Mouse (Mus musculus) urinary bladder, postnatal 25 days (tissue): ENCODE data around the gene Atcay.

Experiments
- DNase-seq: peaks from one replicate; pipeline ENCODE4 v3.0.0; 2022; ENCODE audit warnings: low spot score

The Atcay gene

DNA sequence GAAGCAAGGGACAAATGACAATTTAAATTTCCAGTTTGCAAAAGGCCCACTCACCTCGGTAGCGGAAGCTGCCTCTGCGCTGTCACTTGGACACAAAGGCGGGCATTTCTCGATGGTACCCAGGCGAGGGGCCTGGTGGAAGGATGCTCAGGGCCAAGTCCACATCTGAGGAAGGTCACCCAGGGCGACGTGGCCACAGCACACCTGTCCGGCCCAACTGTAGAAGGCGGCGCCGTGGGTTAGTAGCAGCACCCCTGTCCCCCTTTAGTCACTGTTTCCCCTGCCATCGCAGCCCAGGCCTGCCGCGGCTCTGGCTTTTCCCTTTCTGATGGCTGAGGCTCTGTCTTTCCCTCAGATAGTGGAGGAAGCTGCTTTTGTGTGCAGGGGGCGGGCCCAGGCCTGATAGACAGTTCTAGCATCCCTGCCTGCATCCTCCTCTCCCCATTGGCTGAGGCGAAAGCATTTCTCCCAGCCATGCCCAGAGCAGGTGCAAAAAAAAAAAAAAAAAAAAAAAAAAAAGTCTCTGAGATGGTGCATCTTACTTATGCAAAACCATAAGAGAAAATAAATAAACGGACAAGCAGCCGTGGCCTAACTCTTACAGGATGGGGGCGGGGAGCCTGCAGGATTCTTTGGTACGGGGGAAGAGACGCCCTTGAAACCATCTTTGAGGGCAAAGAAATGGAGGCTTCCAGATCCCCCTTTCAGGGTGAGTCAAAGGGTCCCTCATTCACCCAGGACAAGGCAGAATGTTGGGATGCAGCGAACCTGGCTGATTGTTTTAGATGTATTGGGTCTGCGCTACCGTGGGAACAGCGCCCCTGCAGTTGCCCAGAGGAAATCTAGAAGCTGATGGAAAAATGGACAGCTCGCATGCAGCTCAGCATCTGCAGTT is at the start of gene Atcay:
Gene Atcay, minus strand, starts transcription at position 396 of the 895 bp plus-strand sequence.
- no peak for DNase-seq

DNA sequence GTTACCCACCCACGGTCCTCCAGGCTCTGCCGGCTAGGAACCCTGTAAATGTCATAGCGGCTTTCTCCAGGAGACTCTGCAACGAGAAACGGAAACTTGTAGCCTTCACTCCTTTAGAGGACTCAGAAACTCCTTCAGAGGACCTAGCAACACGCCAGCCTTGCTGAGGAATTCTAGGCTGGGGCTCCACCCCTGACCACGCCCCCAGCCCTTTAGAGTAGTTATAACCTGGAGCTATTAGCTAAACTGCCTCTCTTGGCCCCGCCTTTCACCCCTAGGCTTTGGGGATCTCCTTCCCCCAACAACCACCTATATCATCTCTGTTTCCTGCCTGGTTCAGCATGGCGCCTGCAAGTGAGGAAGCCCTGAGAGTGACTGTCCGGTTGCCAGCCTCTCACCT is 48.9 kb upstream of the Atcay start:
- no peak for DNase-seq

DNA sequence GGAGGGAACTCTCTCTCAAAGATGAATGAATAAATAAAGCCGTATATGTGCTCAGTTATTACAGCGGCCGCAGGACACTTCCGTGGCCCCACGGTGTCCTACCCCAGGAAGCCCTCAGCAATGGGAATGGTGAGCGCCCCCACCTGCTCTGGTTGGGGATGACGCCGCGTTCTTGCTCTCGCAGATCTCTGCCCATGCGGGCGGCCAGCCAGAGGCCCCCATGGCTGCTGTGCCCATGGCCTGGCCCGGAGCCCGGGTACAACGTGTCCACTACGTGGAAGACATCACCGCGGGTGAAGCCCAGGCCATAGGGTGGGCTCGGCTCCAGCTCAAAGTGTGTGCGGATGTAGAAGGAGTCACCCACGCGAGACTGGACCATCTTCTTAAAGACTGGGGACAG is 47.0 kb upstream of the Atcay start:
- no peak for DNase-seq

DNA sequence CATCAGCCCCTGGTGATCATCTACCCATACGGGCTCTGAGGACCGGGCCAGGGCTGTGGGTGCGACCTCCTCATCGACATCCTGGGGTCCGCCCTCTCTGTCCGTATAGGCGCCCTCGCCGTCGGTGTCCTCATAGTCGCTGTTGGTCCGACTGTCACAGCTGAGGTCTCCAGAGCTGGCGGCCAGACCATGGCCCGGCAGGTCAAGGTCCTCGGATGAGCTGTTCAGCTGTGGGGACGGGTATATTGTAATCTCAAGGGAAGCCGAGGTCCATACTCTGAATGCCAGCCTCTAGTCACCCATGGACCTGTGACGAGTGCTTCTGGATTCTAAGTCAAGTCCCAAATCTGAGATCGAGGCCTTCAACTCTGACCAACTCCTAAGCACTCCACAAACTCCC is 43.2 kb upstream of the Atcay start:
- DNase-seq: no peak

DNA sequence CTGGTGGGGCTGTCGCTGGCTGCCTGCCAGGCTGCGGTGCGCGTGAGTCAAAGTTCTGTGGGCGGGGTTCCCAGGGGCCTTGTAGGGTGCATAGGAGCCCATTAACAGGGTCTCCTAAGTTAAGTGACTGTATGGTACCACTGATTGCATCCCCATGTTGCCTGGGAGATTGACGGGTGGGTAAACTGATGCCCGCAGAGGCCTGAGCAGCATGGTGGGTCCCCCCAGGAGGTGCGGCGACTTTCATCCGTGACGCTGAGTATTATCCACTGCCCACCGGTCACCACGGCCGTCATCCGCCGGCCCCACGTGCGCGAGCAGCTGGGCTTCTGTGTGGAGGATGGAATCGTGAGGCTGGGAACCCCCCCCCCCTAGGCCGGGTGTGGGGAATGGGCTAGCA is 41.7 kb upstream of the Atcay start:
- no peak for DNase-seq

DNA sequence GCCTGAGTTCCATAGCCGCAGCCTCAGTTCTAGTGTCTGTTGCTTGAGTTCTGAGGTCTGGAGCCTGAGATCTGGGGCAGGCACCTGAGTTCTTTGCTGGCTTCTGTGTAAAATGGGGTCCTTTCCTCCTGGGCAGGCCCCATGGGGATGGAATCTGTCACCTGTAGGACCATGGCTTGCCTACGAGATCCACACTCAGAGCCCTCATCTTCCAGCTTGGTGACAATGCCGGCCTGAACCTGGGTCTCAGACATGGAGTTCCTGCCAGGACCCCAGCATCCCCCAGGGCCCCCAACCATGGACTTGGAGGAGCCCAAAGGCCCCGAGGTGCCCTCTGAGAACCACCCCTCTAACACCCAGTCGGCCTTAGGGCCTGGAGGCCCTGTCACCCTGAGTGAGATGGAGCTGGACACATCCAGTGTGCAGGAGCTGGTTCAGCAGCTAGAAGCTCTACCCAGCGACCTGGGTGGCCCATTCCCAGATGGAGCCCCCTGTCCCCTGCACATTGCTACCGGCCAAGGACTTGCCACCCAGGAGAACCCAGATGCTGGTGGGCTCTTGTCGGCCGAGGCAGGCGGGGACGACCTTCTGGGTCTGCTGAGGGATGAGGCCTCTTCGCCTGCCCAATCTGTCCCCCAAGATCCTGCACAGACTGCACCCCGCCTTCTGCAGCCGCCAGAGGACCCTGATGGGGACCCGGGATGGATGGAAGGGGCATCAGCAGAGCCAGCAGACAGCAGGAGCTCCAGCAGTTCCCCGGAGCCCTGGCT is 38.2 kb upstream of the Atcay start:
- no peak for DNase-seq

DNA sequence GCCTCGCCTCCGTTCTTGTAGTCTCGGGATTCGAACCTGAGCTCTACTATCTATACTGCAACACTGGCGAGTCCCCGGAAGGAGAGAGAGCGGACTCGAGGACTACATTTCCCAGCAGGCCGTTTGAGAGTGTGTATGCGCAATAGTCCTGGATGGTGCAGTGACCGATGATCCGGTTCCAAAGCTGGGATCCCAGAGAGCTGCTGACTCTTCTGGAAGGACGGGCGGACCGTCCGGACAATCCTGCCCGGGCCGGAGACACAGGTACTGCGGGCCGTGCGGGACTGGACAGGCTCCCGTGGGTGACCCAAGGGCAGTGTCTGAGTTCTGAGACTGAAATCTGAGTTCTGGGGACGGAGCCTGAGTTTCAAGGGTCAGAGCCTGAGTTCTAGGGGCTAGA is 37.4 kb upstream of the Atcay start:
- peak; percentile 72 for DNase-seq

DNA sequence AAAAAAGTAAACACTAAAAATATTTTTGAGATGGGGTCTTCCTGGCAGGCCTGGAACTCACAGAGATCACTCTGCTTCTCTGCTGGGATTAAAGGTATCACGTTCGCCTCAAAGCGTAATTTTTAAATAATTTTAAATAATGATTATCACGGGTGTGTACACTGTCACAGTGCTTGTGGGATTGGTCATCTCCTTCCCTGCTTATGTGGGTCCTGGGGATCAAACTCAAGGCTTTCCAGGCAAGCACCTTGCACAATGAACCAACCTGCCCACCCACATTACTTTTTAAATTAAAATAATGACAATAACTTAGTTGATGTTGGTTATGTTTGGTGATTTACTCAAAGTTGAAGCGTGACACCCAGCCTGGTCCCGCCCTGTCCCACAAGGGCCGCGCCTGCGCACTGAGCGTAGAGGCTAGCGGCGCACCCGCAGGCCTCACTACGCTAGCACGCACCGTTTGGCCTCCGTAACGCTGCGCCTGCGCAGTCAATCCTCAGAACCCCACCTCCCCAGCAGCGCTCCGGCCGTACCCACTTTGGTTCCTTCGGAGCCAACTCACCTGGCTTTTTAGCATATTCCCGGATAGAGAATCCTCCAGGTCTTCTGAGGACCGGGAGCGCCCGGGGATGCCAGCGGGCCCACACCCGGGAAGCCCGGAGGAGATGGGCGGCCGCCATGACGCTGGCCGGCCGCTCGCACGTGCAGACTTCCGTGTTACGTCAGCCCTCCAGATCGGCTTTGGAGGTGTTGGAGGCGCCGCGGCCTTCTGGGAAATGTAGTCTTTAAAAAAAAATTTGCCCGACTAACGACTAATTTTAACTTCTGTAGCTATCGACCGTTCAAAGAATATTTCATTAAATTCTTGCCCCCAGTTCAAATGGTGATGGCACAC is 35.8 kb upstream of the Atcay start, which contains the start of the genes Mrpl54 and Apba3:
Gene Mrpl54, minus strand, starts transcription at position 724 of the 895 bp plus-strand sequence.
Gene Apba3, plus strand, starts transcription at position 750 of the 895 bp plus-strand sequence.
- DNase-seq: peak; percentile 98

DNA sequence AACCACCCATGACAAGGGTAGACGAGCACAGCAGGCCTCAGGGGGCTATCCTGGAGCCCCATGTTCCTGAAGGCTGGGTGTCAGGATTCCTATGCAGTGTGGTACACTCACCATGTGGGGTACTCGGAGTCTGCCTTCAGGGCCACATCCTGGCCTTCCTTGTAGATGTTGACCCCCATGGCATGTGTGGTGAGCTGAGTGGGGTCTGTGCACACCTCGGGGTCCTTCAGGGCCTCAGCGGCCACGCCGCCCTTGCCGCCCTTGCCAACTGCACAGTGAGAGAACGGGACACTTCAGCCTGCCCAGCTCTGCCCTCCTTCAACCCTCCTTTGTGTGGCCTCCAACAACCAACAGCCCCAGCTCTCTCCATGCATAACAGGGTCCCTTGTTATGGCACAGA is 34.9 kb upstream of the Atcay start:
- DNase-seq: no peak

DNA sequence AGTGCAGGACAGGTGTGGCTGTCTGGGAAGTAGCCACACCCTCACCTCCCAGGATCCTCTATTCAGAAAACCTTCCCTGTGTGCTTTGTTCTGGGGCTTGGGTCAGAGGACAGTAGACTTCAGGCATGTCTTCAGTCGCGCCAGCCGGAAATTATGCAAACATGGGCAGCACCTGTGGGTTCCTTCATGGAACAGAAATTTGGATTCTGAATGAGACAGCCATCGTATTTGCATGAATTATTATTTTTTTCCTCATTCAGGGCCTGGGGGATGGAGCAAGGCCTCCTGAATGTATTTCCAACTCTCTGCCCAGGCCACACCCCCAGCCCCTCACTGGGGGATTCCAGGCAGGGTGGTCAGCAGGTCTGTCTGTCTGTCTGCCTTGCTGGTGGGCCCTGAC is 30.4 kb upstream of the Atcay start:
- no peak for DNase-seq

DNA sequence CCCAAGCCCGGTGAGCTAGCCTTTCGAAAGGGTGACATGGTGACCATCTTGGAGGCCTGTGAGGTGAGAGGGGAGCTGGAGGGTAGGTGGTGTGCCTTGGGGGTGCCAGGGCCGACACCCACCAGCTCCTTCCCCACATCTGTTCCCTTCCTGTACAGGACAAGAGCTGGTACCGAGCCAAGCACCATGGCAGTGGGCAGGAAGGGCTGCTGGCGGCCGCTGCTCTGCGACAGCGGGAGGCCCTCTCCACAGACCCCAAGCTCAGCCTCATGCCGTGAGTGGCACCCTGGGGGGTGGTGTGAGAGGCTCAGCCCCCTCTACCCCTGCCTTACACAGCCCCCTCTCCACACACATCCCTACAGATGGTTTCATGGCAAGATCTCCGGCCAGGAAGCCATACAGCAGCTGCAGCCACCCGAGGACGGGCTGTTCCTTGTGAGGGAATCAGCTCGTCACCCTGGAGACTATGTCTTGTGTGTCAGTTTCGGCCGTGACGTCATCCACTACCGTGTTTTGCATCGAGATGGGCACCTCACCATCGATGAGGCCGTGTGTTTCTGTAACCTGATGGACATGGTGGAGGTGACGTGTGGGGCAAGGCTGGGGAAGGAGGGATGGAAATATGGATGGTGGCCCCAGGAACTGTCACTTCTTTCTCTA is 28.7 kb upstream of the Atcay start:
- no peak for DNase-seq

DNA sequence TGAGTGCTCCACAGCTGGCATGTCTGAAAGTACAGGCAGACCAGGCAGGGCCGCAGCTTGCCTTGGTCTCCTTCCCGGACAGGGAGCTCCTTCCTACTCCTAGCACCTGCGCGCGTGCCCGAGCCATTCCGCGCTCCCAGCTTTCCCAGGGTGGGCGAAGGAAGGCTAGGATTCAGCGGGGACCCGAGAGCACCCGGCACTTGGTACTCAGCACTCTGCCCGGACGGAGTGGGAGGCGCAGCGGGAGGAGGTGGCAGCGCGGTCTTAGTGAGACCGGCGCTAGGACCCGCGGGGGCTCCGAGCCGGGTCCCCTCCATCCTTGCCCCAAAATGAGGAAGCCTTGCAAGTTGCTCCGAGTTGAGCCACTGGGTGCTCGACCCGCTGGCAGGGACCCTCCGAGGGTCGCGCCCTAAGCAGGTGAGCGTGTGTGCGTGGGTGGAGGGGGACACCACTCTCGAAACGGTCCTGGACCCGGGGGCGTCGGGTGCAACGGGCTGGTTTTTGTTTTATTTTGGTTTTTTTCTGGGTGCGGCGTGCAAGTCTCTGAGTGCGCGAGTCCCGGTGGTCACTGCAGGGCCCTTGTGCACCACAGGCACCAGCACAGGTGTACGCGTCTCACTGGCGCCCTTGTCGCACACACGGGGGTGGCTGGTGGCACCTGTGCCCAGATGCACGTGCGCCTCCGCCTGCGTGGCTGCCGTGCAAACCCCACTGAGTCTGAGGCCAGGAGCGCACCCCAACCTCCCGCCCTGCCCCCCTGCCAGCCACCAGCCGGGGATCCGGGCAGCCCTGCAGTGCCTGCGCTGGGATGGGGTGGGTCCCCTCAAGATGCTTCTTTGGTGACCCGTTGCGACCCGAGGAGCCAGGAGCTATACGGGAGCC is 26.8 kb upstream of the Atcay start:
- no peak for DNase-seq

DNA sequence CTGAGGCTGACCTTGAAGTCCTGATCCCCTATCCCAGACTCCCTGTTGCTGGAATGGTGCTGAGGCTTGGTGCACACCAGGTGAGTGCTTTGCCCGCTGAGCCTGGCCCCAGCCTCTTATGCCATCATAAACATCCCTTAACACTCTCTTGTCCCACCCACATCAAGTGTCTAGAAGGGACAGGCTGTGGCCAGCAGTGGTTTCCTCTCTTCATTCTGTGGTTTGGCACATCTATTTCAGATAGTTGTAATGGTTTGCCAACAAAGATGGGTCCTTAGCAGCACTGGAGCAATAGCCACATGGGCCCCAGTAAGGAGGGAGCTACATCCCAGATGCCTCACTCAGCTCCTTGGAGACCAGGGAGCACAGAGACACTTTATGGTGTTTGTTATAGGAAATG is 24.3 kb upstream of the Atcay start:
- no peak for DNase-seq

DNA sequence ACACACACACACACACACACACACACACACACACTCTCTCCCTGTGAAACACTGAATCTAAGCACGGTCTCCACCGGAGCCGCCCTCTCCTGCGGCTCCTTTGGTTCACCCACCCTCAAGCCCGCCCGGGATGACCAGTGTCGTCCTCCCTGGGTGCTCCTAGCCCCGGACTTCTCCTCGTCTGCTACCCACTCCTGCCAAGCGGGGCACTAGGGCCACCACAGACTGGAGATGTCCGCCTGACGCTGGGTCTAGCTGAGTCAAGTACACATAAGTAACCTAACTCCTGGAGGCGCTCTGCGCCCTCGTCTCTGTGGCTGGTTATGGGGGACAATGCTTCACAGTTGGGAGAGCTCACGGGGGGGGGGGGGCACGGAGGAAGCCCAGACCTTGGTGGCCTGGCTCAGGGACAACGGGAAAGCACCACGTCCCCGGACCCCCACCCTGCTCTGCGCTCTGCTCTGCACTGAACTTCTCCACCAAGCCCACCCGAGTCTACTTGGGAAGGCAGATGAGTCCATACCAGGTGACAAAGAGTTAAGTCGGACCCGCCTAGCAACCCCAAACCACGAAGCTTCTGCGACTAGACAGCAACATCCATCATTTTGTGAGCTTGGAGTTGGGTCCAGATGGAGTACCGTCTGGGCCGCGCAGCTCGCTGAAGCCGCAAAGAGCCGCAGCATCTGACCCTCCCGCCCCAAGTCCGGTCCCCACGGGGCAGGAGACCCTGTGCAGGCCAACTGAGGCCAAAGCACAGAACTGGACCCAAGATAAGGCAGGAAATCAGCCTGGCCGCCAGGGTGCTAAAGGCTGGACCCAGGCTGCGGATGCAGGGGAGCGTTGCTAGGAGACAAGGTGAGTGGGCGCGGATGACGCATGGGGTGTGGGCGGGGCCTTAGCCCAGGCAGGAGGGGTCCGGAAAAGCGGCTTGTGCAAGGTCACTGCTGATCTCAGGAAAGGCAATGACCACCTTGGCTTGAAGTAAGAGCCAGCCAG is 22.1 kb upstream of the Atcay start, which contains the start of gene Matk:
Gene Matk, plus strand, starts transcription at position 512 of the 996 bp plus-strand sequence.
- no peak for DNase-seq

DNA sequence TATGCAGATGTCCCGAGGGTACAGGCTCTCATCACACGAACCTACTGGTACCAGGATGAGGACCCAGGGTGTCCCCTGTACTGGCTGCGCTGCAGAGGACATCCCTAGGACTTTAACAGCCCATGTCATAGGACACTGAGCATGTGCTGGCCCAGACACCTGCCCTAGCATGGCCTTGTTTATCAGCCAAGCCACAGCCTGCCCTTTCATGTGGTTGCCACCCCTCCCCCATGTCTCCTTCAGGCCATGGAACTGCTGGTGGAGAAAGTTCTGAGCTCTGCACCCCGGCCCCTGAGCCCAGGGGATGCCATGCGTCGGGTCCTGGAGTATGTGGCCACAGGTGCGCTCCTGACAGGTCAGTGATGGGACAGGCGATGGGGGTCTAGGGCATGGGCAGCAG is 18.8 kb upstream of the Atcay start:
- no peak for DNase-seq

DNA sequence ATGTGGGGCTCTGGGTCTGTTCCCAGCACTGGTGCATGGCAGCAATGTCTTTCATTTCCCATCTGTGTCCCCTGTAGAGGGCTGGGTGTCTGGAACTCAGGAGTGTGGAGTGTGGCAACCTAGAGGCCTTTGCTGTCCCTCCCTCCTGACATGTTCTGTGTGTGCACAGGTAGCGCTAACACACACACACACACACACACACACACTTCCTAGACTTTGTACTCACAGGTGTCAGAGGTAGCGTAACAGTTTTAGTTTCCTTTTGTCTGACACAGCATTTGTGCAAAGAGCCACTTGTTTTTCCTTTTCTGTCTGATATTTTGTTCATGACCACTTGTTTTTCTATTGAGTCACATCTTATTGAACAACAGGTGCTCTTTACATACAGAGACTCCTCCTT is 17.2 kb upstream of the Atcay start:
- DNase-seq: no peak

DNA sequence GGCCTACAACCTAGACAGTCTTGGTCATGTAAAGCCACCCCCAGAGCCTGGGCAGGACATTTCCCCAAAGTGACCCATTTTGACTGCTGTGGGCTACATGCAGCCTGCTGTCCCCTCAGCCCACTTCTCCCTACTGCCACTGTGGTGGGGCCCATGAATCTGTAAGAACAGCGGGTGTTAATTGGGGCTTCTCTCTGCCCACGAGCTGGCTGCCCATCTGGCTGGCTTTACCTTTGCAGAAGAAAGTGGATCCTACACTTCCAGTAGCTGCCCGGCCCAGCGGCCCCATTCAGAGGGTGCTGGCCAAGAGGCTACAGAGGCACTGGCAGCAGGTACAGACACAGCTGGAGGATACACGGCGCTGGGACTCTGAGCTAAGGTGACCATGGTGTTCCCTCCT is 14.5 kb upstream of the Atcay start:
- no peak for DNase-seq

DNA sequence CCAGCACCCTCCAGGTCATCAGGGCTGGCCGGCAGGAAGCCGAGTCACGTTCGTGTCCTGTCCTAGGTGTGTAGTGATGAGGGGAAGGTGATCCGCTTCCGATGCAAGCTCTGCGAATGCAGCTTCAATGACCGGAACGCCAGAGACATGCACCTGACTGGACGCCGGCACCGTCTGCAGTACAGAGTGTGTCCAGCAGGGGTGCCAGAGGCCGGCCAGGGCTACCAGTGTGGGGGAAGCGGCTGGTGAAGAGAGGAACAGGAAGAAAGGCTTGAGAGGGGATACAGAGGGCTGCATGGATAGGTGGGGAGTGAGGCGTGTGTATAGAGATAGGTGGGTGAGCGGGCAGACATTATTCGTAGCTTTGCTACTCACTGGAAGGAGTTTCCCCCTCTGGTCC is 14.0 kb upstream of the Atcay start:
- DNase-seq: peak; percentile 87

DNA sequence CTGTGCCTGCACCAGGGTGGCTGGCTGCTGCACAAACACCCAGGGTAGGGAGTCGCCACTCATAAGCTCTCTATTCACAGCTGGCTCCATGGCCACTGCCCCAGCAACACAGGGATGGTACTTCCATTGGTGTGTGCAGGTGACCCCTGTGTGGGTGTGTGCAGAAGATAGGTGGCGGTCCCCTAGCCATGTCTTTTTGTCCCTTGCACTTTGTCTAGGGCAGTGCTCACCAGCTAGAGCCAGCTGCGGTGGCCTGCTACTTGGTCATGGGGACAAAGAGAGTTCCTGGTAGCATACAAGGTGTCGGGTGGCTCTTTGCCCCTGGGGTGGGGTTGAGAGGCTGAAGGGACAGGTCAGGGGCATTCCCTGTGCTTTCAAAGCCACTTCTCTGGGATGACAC is 13.5 kb upstream of the Atcay start:
- no peak for DNase-seq
